Mouse (Mus musculus) skeletal muscle tissue, adult 2 months (tissue): ENCODE measurements around the gene Gm12216.
"Not testable (repeated sequence)": the region's sequence is repeated elsewhere in the genome, so short reads cannot be mapped to it uniquely, and the experiment has no call there.

Experiments used
- DNase-seq: peaks from one replicate; pipeline ENCODE4 v3.0.0-alpha.2; 2012; ENCODE audit warnings: low read depth, low spot score

Gene Gm12216

DNA sequence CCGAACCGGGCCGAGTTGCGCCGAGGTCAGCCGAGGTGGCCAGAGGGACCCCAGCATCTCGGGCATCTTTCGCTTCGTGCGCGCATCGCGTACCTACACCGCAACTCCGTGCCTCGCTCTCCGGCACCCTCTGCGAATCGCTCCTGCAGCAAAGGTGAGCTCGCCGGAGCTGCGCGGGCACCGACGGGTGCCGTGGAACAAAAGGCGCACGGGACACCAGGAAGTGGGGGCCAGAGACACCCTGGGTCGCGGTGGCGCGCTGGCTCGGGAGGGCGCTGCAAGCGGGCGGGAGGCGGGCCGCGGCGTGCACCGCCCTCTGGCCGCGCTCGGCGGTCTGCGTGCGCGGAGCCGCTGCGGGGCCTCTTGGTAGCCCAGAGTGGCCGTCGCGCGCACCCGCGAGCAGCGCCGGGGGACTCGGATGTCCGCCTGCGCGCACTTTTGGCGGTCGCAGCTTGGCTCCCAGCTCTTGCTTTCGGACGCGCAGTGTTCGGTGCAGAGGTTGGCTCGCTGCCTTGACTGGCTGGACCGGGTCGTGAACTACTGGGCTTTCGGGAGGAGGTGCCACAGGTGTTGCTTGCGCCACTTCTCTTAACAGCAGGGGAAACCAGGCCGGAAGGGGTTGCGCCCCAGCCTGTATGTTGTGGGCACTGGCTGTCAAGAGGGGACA is 88.8 kb downstream of the Gm12216 start:
- DNase-seq = peak; percentile 56

DNA sequence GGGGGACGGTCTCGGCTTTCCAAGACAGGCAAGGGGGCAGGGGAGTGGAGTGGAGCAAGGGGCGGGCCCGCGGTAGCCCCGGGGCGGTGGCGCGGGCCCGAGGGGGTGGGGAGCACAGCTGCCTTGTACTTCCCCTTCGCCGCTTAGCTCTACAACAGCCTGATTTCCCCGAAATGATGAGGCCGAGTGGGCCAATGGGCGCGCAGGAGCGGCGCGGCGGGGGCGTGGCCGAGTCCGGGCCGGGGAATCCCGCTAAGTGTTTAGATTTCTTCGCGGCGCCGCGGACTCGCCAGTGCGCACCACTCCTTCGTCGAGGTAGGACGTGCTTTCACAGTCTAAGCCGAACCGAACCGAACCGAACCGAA is 89.3 kb downstream of the Gm12216 start, which contains the start of gene Irf1:
Gene Irf1, plus strand, starts transcription at position 255 of the 365 bp plus-strand sequence.
- DNase-seq = peak; percentile 90

DNA sequence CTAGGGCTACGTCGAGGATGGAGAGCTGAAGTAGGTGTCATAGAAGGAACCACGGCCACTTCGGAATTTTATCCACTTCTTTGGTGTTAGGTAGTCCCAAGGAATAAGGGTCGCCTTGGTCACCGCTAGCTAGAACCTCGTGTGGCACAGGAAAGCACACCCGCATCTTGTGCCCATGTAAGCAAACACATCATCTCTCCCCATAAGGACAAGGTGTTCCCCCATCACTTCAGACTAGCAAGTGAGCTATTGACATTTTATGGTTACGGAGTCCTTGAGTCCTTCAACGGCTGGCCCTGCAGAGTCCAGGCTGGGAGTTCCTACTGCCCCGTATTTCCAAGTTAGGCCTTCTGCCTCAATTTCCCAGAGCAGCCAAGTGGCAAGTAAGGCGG is 89.9 kb downstream of the Gm12216 start:
- no peak for DNase-seq

DNA sequence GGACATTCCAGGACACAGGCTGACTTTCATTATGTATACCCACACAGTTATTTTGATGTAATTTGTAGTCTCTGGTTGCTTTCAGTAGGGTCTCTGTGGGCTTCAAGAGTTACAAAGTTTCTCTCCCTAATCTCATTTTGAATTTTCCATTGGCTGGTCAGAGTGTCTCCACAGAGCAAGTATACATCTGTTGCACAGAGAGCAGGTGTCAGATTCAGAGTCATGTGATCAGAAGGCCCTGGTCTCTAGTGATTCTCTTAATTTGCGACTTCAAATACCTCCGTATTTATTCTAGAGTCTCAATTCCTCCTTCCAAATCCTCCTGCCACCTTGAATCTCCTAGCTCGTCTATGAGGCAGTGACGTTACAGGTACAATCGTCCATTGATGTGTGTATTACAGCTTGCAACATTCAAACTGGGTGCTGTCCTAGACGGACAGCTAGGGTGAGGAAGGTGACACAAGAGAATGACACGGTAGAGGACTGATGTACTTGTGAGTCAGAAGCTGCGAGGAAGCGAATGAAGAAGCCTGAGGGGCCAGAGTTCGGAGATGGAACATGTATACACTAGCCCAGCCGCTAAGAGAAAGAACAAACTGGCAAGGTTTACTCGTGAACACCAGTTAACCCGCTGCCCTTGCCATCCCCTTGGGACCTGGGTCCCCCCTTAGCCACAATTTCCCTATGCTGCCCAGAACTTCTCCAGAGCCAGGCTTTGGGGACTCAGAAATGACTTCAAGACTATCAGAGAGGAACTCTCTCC is 90.5 kb downstream of the Gm12216 start:
- DNase-seq = no peak

DNA sequence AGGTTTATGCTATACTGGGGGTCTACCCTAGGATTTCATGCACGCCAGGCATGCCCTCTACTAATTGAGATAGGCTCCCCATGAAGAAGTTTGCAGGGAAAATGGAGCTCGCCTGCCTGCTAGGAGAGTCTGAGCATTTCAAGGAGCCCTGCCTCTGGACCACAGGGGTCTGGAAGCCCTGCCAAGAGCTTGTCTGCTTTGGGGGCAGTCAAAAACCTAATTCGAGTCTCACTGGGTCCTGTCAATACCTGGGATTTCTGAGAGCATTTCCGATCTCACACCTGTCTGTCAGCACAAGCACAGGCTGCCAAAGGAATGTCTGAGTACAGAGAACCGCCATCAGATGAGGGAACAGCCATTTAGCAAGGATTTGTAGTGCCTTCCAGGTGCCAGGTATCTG is 94.5 kb downstream of the Gm12216 start:
- DNase-seq = no peak

DNA sequence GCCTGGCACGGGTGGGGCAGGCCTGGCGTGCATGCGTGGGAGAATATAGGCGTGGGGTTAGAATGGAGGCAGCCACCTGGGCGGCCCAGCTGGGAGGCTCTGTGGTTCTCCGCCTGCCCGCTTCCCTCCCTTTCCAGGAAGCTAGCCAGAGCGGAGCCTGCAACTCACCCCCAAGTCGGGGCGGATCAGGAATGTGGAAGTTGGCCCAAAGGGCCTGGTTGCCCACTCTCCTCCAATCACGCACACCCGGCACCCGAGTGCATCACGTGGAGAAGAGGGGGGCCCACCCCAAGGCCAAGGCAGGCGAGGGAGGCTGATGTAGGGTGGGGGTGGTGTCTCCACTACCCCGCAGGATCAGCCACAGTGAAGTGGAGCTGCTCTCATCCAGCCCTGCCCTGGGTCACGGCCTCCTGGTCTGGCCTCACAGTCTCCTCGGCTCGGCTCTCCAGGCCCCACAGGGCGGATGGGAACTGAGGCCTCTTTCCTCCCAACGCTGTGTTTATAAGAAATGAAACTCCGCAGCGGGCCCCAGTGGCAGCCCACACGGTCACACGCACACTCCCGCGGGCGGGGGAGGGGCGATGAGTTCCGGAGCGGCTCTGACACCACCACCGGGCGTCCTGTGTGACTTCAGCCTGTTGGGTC is 95.4 kb downstream of the Gm12216 start:
- peak; percentile 92 for DNase-seq

DNA sequence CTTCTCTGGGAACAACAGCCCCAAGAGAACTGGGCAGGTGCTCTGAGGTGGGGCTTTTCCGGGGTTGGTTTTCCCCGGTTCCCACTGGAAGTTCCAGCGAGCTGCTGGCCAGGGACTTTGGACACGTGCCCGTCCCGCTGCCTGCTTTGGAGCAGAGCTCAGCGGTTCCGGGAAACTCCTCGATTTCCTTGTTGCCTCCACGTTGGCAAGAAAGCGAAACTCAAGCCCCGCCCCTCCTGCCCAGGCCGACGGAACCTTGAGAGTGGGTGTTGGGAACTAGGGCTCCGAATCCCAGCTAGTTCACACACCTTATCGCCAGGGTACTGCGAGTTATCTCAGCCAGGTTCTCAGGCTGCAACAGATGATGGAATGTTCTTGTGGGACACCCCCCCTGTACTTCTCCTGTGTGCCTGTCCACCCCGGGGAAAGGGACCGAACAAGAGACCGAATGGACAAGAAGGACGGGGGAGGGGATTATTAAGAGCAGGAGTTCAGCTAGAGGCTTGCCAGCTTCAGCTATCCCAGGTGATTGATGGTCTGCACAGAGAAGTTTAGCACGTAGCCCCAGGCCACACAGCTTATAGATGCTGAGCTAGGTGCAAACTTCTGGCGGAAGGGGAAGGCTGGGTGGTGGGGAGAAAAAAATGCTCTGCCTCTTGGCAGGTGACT is 96.1 kb downstream of the Gm12216 start:
- peak; percentile 81 for DNase-seq

DNA sequence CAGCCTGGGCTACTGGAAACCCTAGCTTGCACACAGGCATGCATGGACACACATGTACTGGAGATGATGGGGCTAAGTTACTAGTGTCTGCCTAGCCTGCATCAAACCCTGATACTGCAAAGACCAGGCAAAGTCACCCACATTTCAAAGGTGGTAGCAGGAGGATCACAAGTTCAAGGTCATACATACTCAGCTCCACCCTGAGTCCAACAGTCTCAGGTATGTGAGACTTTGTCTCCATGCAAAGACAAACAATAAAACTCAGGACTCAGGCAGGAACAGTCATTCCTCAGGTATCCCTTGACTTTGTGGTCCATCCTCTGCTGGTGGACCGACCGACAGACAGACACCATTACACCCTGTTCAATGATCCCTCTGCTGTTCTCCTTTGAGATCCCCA is 96.6 kb downstream of the Gm12216 start:
- no peak for DNase-seq

DNA sequence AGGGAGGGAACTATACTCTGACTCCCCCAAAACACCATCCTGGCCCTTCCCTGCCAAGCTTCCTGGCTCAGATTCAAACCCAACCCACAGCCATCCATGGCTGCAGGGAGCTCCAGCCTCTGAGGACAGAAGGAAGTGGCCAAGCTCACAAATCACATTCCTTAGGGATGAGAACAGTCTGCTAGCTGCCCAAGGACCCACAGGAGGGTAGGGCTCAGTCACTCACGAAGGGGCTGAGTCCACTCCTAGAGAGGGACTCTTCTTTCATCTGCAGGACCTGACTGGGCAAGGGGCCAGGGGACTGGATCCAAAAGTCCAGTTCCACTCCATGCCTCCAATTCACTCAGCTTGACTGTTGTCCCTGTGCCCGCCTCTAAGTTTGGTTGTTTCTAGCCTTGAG is 97.2 kb downstream of the Gm12216 start:
- peak; percentile 67 for DNase-seq

DNA sequence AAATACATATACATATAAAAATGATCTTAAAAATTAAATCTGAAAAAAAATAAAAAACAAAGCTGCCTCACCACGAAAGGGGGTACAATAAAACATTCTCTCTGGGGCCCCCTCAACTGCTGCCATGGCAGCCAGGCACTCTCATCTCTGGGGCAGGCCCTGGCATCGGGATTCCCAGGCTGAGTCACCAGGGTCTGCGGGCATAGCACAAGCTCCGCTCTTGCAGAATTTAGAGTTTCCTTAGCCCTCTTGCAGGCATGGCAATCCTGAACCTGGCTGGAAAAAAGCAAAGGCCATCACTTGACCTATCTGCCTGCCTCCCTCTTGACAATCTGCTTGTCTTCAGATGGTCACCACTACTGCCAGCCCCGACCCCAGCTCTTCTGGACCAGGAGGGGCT is 97.8 kb downstream of the Gm12216 start:
- no peak for DNase-seq

DNA sequence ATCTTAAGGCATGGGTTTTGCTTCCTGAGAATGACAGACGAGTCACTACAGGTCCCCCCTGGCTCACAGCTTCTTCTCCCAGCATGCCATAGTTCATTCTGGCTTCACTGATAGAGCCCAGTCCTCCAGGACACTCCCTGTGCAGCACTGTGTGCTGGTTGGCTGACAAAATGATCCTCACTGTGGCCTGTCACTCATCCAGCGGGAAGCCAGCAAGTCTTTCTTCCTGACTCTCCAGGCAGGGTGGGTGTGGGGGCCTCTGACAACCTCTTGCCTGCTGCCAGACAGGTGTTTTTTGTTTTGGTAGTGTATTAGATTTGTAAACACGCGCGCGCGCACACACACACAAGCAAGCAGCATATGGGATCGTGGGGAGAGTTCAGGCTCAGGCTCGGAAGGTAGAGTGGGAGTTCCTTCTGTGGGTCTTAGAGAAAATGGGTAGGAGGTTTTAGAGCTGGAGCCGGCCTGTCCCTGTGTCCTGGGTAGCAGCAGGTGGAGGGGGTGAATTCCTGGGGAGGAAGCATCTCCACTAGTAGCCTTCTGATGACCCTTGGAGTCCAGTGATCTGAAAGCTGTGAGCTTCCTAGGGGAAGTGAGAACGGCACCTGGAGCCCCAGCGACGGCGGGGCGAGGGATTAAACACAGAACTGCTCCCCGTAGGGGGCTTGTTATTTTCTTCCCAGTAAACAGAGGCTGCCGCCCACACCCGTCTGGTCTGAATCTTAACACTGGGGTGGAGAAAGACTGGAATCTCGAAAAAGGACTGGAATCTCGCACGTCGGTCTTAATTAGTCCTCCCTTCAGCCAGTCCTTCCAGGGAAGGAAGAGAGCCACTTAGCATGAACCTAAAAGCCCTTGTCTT is 99.3 kb downstream of the Gm12216 start:
- no peak for DNase-seq

DNA sequence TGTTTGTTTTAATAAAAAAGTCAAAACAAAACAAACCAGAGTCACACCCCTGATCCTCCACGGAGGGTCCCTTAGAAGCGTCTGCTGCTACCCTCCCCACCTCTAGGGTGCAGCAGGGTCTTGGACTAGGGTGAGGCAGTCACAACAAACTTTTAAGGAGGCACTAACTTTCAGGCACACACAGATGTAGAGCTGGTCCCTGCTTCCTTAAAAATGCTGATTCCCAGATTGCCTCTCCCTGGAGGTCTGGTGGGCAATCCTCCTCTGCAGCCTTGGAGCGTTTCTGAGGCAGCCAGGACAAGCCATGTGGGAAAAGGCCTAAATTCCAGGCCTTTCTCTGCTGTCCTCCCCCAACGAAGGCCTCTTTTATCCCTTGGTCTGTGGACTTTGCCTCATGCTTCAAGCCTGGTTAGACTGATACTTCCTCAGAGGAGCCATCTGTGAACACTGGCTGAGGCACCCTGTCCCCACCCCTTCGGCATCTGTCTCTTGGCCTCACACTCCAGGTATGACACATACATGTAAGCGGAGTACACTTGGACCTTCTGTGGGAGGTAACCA is 100.2 kb downstream of the Gm12216 start:
- DNase-seq = peak; percentile 48

DNA sequence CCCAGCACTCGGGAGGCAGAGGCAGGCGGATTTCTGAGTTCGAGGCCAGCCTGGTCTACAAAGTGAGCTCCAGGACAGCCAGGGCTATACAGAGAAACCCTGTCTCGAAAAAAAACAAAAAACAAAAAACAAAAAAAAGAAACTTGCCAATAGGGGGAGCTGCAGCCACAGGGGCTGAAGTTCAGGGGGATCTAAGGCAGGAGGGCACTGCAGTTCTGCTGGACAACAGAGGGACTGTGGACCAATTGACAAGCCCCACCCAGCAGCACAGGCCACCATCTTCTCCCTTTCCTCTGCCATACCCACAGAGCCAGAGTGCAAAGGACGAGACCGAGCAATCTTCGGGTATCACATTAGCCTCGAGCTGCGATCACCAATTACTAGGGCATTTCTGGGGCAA is 101.0 kb downstream of the Gm12216 start:
- DNase-seq = not testable (repeated sequence)

DNA sequence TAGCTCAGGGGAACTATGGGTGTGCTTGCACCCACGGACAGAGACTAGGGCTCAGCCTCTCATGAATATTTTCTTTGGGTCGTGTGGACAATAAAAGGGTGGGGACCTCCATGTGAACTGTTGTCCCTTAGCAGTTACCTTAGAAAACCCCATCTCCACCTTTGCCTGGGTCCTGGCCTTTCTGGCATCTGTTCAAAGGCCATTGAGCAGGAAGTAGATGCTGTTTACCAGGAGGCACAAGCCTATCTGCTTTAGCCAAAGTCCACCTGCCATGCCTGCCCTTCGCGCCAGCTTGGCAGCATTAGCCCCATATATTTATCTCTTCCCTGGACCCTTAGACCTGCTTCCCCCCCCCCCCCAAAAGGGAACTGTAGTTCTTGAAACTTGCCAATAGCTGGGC is 101.4 kb downstream of the Gm12216 start:
- DNase-seq = no peak

DNA sequence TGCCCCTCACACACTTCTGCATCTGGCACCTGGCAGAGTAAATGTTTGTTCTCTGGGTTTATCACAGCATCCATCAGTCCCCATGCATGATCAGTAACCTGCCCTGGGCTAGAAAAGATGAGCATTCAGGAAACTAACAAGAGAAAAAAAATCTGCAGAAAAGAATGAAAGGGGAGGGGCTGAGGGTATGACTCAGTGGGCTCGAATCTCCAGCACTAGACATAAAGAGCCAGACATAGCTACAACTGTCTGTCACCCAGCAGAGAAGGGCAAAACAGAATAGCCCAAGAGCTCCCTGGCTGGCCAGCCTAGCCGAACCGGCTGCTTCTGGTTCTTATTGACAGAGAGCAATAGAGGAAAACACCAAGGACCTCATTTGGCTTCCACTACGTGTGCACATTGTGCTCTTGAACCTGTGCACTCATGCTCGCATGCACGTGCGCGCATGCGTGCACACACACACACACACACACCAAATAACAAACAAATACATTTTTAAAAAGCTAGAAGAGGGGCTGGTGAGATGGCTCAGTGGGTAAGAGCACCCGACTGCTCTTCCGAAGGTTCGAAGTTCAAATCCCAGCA is 104.0 kb downstream of the Gm12216 start:
- no peak for DNase-seq

DNA sequence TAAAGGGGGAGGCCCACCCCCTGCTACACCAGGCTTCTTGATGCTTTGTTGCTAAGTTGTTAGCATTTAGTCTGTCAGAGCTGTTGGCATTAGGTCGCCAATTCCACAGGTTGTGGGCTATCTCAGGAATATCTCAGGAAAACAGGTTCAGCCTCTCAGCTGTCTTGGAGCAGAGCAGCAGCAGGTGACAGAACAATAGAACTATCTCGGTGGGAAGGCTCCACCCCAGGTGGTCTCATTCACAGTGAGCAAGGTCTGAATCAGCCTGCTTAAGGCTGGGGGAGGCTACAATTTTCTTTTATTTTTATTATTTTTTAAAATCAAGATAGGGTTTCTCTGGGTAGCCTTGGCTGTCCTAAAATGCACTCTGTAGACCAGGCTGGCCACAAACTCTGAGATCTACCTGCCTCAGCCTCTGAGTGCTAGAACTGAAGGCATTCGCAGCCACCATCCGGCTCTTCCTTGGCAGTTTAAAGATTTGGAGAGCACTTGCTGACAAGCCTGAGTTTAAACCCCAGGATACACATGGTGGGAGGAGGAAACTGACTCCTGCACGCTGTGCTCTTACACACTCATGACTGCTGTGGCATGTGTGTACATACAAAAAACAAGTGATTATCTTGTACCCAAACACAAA is 109.2 kb downstream of the Gm12216 start:
- no peak for DNase-seq

DNA sequence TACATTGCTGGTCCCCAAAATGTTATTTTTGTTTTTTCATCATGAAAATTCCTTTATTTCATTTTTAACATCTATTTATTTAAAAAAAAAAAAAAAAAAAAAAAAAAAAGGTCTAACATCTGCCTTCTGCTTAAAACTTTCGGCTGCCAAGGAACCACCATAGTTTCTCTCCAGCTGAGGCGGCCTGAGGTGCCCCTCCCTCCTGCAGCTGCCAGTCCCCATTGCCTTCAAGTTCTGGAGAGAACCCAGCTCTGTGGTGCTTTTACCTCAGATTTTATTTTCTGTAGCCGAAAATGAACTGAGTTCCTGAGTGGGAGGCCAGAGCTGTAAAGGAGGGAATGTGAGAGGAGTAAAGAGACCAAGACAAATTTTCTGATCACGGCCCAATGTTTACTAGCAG is 109.8 kb downstream of the Gm12216 start:
- DNase-seq = no peak

DNA sequence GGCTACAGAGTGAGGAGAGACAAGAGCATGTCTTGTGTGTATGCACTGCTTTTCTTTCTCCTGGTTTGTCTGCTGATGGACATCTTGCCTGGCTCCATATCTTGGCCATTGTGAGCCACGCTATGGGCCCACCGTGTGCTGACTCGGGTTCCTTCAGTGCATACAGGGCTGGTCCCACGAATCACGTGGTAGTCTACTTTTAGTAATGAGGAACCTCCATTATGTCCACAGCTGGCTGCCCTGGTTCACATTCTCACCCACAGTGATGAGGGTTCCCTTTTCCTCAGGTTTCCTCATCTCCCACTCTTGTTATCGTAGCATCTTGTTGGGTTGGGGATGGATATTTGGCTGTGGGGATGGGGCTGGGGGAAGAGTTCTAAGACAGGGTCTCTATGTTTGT is 110.4 kb downstream of the Gm12216 start:
- DNase-seq = no peak

DNA sequence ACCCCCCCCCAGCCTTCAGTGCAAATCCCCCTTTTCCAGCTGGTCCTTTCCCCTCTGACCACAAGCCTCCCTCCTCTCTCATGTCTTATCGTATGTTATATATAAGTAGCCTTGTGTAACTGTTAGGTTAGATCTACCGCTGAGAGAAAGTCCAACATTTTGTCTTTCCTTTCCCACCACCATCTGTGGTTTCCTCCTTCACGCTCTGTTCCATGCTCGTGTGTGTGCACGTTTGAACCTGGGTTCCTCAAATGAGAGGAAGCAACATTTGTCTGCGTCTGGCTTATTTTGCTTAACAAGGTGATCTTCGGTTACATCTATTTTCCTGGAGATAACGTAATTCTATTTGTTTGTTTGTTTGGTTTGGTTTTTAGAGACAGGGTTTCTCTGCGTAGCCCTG is 111.1 kb downstream of the Gm12216 start:
- DNase-seq = no peak

DNA sequence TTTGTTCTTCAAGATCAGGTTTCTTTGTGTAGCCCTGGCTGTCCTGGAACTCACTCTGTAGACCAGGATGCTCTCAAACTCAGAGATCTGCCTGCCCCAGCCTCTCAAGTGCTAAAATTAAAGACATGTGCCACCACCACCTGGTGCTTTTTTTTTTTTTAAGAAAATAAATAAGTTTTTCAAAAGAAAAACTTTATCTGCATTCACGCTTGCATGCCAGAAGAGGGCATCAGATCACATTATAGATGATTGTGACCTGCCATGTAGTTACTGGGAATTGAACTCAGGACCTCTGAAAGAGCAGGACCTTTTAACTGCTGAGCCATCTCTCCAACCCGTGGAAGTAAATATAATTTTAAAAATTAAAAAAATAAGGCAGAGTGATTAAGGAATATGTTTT is 113.8 kb downstream of the Gm12216 start:
- DNase-seq = no peak
